Mouse (Mus musculus) layer of hippocampus, postnatal 14 days (tissue): Measurements from ENCODE around the gene Spns2. TPM values are rescaled to one million over a fixed set of nuclear protein-coding genes. Genes with fewer than 3 reads are reported as not detected.

Experiments used
- DNase-seq, 2 experiments: peaks; one replicate each; pipeline ENCODE4 v3.0.0; 2021 to 2022; ENCODE audit warnings: low spot score in 2 of 2, mixed read lengths in 1 of 2
- total RNA-seq, 2 experiments: library from RNA; stranded (reverse); gene quantifications; 2 replicates each; pipeline ENCODE4 v1.2.3; 2021

Gene Spns2
- total RNA-seq, 2 experiments from 2014 or later, result 85.1 to 85.6 TPM

- DNase-seq, result no peak
Observed at GRCm38 (mm10) chr11:72475408-72475807, 14.3 kb downstream of the Spns2 start.

GRCm38 (mm10) chr11:72474926-72475325 is 14.8 kb downstream of the Spns2 start:
- DNase-seq, result no peak

DNA sequence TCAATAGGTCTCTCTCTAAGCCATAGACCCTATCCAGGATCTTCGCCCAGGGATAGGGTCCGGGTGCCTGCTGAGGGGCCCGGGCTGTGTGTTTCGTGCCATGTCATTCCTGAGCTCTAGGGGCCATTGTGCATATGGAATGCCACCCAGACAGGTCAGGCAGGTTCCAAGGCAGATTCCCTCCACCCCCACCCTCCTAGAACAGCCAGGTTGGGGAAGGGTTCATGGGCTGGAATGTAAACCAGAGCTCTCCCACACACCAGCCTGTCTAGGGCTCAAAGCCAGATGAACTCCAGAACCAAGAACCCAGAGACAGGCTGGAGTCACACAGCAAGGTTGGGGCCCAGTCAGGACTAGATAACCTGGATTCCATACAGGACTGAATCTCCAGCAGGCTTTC is 16.2 kb downstream of the Spns2 start:
- DNase-seq, result no peak

DNA sequence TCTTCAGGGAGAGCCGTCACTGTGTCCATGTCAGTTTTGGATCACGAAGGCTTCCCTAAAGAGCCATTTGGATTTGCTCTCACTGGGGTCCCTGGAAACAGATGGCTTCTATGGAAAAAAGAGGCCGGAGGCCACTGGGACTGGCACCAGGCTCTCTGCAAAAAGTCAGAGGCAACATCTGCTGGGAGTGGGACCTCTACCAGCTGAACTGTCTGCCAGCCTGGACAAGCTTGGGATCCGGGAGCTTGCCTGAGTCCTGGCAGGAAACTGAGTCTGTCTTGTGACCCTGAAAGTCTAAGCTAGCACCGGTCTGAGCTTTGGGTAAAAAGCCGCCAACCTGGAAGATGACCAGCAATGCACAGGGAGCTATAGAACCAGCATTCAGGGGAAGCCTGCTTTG is 18.3 kb downstream of the Spns2 start:
- DNase-seq, result no peak

GRCm38 (mm10) chr11:72470004-72470403 is 19.7 kb downstream of the Spns2 start:
- no peak for DNase-seq

- DNase-seq, result peak in 1 of 2 experiments; percentile 55
Observed at GRCm38 (mm10) chr11:72469217-72469616, 20.5 kb downstream of the Spns2 start.

GRCm38 (mm10) chr11:72468525-72468924 is 21.2 kb downstream of the Spns2 start:
- DNase-seq, result no peak

- no peak for DNase-seq
Observed at GRCm38 (mm10) chr11:72466694-72467507, 22.8 kb downstream of the Spns2 start.

DNA sequence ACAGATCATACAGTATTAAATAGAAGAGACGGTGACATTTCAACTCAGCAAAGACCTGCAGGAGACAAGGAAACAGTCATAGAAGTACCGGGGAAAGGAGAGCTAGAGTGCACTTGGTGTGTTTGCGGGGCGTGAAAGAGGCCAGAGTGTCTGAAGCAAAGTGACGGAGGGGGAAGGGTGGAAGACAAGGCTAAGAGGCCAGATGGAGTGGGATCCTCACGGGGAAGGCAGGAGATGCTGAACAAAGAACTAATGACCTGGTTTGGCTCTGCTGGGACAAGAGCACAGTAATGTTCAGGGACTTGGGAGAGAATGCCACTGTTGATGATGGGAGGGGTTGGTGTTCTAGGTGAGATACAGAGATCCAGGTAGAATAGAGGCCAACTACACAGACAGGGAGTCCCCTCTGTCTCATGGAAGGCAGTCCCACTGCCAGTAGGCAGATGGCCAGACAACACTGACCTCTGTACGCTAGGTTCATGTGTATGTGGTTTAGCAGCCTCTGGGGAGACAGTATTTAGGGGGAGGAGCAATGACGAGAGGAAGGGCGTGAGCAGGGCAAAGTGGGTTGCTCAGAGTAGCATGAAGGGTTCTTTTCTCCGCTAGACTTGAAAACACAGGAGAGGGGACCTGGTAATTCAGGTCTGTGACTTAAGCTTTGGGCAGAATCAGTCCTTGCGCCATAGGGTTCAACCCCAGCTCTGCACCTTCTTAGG is 23.6 kb downstream of the Spns2 start:
- DNase-seq, result no peak

- no peak for DNase-seq
Observed at GRCm38 (mm10) chr11:72464821-72465220, 24.9 kb downstream of the Spns2 start.

GRCm38 (mm10) chr11:72461500-72461981 is 28.2 kb downstream of the Spns2 start:
- DNase-seq, result no peak

DNA sequence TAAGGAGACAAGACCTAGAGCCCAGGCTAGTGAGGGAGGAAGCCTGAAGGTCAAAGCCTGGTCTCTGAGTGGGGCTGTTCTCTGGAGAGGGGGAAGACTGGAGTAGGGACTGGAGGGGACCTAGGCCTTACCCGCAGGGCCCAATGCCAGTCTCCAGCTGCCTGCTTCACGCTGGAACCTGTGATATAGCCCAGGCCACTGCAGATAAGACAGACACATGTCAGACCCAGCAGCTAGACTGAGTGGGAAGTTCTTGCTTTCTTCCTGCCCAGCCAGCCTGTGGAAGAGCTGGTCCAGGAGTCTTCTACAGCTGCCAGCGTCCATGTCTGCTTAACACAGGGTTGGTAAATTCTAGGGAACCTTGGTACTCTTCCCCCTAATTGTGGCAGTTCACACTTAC is 31.2 kb downstream of the Spns2 start:
- no peak for DNase-seq

- DNase-seq, result no peak
Observed at GRCm38 (mm10) chr11:72457995-72458496, 31.7 kb downstream of the Spns2 start.

GRCm38 (mm10) chr11:72455694-72456093 is 34.0 kb downstream of the Spns2 start:
- DNase-seq, result peak in 1 of 2 experiments; percentile 70

DNA sequence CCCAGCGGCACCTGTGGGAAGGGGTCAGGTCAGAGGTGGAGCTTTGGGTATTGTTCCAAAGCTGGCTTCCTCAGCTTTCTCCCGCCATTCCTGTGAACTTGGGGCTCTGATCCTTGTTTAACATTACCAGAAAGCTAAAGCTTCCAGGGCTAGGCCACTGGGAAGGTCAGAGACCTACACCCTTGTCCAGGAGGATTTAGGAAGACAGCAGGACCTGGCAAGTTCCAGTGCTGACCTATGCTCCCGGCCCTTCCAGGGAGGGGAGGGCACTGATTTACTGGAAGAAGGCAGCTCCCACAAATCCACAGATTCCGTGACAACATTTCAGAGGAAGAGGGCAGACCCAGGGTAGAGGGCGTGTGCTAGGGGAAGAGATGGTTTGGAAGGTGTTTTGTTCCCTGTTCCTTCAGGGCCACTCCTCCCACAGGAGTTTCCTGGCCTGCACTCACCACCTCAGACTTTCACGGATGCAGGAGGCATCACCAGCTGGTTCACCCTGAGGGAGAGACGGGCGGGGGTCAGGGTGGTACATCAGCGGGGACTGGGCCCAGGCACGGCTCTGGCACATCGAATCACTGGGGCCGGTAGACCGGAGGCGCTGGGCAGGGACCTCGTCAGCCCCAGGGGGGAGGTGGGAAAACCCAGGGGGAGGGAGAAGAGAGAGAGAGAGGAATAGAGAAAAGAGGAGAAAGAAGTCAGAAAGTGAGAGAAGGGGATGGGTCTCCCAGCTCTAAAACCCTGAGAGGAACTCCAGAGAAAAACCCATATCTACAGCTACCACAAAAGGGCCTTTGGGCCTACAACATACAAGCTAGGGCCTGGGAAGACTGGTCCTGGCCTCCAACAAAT is 36.4 kb downstream of the Spns2 start:
- DNase-seq, result no peak

DNA sequence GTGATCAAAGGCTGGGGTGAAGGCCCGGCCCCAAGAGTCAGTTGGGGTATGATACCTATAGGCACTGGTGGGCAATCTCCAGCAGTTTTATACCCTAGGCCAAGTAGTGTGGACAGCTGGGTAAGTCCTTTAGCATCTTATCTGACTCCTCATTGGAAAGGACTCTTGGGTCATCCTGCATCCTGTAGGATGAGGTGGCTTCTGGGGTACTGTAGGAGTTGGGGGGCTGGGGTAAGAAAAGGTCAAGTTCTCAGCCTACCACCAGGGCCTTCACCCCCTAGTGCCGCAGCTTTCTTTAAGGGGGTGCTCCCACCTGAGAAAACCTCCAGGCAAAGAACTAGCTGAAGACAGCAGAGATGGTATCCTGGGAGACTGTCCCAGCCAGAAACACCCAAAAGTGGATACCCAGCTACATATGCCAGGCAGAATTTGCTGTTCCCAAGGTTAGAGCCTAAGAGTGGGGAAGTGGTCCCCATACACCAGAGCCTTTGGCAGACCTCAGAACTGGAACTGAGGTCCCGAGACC is 37.5 kb downstream of the Spns2 start:
- no peak for DNase-seq

DNA sequence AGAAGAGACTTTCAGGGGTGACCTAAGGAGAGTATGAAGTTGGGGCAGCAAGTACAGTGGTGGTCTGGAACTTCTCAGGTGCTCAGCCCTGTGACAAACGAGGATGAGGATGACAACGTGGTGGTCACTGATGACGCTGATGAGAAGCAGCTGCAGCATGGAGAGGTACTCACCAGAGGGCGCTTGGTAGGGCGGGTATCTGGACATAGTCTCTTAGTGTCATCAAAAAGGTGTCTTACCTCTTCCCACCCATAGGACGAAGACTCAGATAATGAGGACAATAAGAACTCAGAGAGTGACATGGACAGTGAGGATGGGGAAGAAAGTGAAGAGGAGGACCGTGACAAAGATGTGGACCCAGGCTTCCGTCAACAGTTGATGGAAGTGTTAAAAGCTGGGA is 42.2 kb downstream of the Spns2 start:
- no peak for DNase-seq

DNA sequence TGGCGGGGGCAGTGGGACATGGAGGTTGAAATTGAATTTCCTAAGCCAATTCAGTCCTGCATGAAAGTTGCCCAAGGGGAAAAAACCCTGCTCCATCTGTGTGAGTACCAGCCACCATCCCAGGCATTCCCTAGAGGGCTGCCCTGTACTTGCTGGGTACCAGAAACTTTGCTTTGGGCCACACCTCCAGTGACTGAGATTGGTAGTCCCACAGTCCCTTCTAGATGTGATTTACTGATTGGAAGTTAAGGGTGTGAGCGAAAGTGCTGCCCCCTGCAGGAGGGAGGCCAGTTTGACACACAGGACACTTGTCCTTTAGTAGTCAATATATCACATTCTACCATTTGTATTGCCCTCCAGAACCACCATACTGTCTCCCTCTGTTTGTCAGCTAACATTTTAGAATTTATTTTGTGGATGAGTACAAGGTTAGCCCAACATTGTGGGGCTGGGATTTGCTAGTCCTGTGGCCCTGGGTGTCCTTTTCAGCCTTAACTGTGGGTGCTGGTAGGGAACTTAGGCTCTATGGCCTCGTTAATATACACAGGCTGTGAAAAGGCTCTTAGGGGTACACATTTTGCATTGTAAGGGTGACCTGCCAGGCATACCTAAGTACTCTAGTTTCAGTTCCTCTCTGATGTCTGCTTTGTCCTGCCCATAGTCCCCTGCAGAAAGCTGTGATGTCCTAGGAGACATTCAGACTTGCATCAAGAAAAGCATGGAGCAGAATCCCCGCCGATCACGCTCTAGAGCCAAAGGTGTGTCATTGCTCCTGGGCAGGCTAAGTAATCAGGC is 43.2 kb downstream of the Spns2 start:
- peak in 1 of 2 experiments; percentile 58 for DNase-seq

- DNase-seq, result peak; percentile 97 to 98
Observed at GRCm38 (mm10) chr11:72440965-72441664, 48.6 kb downstream of the Spns2 start, which contains the start of gene Mybbp1a. Gene Mybbp1a, plus strand, starts transcription at chr11:72441355.
